23 mouse cellular contexts compared by ENCODE assay signal in the genomic region with DNA sequence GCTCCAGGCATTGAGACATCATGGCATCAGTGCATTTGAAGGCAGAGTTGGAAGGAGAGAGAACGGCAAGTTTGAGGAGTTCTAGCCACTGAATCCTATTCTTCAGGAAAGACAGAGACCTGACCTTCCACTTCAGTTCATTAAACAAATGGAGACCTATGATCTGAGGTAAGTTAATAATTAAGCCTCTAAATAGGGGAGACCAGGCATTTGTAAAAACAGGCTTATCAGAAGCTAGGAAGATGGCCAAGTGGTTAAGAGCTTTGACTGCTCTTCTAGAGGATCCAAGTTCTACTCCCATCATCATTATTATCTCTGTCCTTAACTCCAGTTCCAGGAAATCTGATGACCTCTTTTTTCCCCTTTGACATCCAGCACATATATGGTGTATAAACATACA.
"Had no signal": no experiment of that assay in that cellular context is flagged by ENCODE, and none has a peak within 500 bp of the region (broad histone marks: within the 10 kb centered on the region; RNA-seq: fewer than 3 reads in every experiment).

No protein-coding gene starts in this region.

- H3K9ac ChIP-seq: forebrain, postnatal 0 days; heart, embryonic 13.5 days; heart, embryonic 15.5 days; hindbrain, embryonic 13.5 days; hindbrain, embryonic 15.5 days; limb, embryonic 13.5 days; limb, embryonic 15.5 days; liver, embryonic 12.5 days; liver, embryonic 14.5 days had no signal

- ATAC-seq: forebrain, postnatal 0 days; hindbrain, postnatal 0 days; liver, embryonic 12.5 days had no signal

- DNase-seq: forebrain, postnatal 0 days; gastrocnemius, postnatal 14 days; gastrocnemius, postnatal 36 days; heart, adult 11 months; heart, adult 2 months; heart, postnatal 14 days; heart, postnatal 36 days; kidney, adult 11 months; kidney, postnatal 10 days; layer of hippocampus, adult 9-11 months; layer of hippocampus, postnatal 36 days; left cerebral cortex, postnatal 4 days; lung, adult 18-20 months had no signal

- H3K4me2 ChIP-seq: heart, embryonic 11.5 days; heart, embryonic 13.5 days; heart, embryonic 15.5 days; hindbrain, embryonic 13.5 days; hindbrain, embryonic 15.5 days; limb, embryonic 13.5 days; limb, embryonic 15.5 days; liver, embryonic 12.5 days had no signal

- H3K27me3 ChIP-seq: heart, embryonic 13.5 days; heart, embryonic 15.5 days; hindbrain, embryonic 13.5 days; hindbrain, embryonic 15.5 days; limb, embryonic 13.5 days; limb, embryonic 15.5 days; liver, embryonic 12.5 days had no signal

- H3K36me3 ChIP-seq: heart, embryonic 13.5 days; heart, embryonic 15.5 days; hindbrain, embryonic 13.5 days; hindbrain, embryonic 15.5 days; limb, embryonic 13.5 days; limb, embryonic 15.5 days; liver, embryonic 12.5 days had no signal

- H3K4me3 ChIP-seq: heart, adult 2 months; heart, embryonic 13.5 days; heart, embryonic 15.5 days; hindbrain, embryonic 13.5 days; hindbrain, embryonic 15.5 days; limb, embryonic 13.5 days; limb, embryonic 15.5 days; liver, embryonic 12.5 days had no signal

- H3K9me3 ChIP-seq: heart, embryonic 13.5 days; heart, embryonic 15.5 days; hindbrain, embryonic 13.5 days; hindbrain, embryonic 15.5 days; limb, embryonic 13.5 days; limb, embryonic 15.5 days; liver, embryonic 12.5 days had no signal

- H3K27ac ChIP-seq: heart, adult 2 months; heart, embryonic 13.5 days; heart, embryonic 15.5 days; hindbrain, embryonic 13.5 days; hindbrain, embryonic 15.5 days; hindbrain, postnatal 0 days; limb, embryonic 13.5 days; limb, embryonic 15.5 days; liver, embryonic 12.5 days; liver, embryonic 14.5 days had no signal

- H3K4me1 ChIP-seq: heart, embryonic 13.5 days; heart, embryonic 15.5 days; hindbrain, embryonic 13.5 days; hindbrain, embryonic 15.5 days; limb, embryonic 13.5 days; limb, embryonic 15.5 days; liver, embryonic 12.5 days had no signal
